Mouse (Mus musculus) bone marrow macrophage, adult 2 months (primary cell): ENCODE measurements around the gene Irgq. TPM values are rescaled to one million over a fixed set of nuclear protein-coding genes. Genes with fewer than 3 reads are reported as not detected.
A peak's percentile ranks its signal among the peaks of the same experiment; 100 is the strongest.

Source experiments
- H3K27ac ChIP-seq: 2 replicates; pipeline ENCODE4 v1.5.1; 2012; ENCODE audit warnings: low read depth, low read length; ENCODE audit not compliant: insufficient read depth
- H3K4me1 ChIP-seq: 2 replicates; pipeline ENCODE4 v1.6.1; 2012; ENCODE audit warnings: low read length; ENCODE audit not compliant: control insufficient read depth, insufficient read depth
- H3K4me3 ChIP-seq: 2 replicates; pipeline ENCODE4 v1.5.1; 2012; ENCODE audit warnings: mild to moderate bottlenecking, low read length, moderate library complexity; ENCODE audit not compliant: insufficient read depth
- CTCF ChIP-seq: IDR thresholded peaks from 2 replicates; pipeline ENCODE4 v1.5.1; 2012; ENCODE audit warnings: low read depth, mild to moderate bottlenecking, low read length, moderate library complexity
- POLR2A ChIP-seq: IDR thresholded peaks from 2 replicates; pipeline ENCODE4 v1.6.1; 2012; ENCODE audit warnings: mild to moderate bottlenecking, low read depth, low read length, borderline replicate concordance
- polyA plus RNA-seq: library from polyadenylated mRNA; stranded (reverse); fragments of >200 nt; gene quantifications from 2 replicates; pipeline ENCODE4 v1.2.4, GENCODE M21; 2012; ENCODE audit not compliant: missing spikeins, insufficient read depth, insufficient read length

Gene Irgq
- polyA plus RNA-seq, 1 experiment = 8.5 TPM

DNA sequence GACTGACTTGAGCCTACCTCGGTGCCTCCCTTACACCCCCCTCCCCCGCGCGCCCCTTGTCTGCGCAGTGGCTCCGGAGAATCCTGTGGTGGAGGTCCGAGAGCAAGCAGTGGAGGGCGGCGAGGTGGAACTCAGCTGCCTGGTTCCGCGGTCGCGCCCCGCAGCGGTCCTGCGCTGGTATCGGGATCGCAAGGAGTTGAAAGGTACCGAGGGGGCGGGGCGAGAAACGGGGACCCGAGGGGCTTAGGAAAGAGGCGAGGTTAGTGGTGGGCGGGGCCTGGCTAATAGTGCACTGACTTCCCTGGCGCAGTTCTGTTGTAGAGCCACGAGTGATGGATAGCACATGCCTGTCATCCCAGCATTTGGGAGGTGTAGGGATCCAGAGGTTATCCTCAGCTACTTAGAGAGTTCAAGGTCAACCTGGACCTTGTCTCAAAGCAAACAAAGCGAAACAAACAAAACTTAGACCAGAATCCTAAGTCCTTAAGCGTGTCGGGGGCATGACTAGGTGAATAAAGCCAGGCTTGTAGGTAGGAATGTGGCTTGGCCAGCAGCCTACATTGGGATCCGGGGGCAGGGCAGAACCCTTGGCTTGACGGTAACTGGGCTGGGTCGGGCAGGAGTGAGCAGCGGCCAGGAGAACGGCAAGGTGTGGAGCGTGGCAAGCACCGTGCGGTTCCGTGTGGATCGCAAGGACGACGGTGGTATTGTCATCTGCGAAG lies 30.5 kb upstream of the Irgq start:
- TF ChIP-seq POLR2A (no peak), CTCF (no peak)
- H3K4me3 ChIP-seq = no peak overlapping the region
- no peaks in the 10 kb centered on the region for H3K4me1 ChIP-seq
- no peak overlapping the region for H3K27ac ChIP-seq

DNA sequence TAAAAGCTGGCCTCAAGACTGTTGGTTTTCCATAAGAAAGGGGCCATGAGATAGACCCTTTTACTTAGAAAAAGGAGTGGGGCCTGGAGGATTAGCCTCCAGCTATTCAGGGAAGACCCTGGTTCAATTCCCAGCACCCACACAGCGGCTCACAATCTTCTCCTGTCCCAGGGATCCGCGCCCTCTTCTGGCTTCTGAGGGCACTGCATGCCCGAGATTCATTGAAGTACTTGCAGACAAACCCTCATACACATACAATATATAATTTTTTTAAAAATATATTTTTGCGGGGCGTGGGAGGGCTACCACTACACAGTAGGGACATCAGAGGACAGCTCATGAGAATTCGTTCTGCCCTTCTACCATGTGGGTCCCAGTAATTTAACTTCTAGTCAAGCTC lies 29.6 kb upstream of the Irgq start:
- Histone ChIP-seq H3K27ac (no peak overlapping the region), H3K4me3 (no peak overlapping the region), H3K4me1 (no peaks in the 10 kb centered on the region)
- TF ChIP-seq CTCF = no peak
- no peak for TF ChIP-seq POLR2A

DNA sequence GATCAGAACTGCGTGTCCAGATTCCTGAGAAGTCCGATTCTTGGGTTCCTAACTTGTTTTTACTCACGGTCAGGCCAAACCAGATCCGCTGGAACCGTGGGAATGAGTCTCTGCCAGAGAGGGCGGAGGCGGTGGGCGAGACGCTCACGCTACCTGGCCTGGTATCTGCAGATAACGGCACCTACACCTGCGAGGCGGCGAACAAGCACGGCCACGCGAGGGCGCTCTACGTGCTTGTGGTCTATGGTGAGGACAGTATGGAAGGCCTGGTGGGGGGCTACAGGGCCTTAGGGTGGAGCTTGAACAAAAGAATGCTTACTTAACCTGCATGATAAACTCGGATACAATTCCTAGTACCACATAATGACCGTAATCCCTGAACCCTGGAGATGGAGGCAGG lies 29.0 kb upstream of the Irgq start:
- Histone ChIP-seq H3K4me3 (no peak overlapping the region), H3K4me1 (no peaks in the 10 kb centered on the region), H3K27ac (no peak overlapping the region)
- TF ChIP-seq CTCF (peak; percentile 52; the same call in 1 of the 2 replicates), POLR2A (no peak)

- Histone ChIP-seq H3K4me1 (peaks cover 5% of the 10 kb centered on the region; the same call in 1 of the 2 replicates), H3K4me3 (no peak overlapping the region), H3K27ac (no peak overlapping the region)
- TF ChIP-seq CTCF = no peak
- TF ChIP-seq POLR2A = no peak
These were observed 26.5 kb upstream of the Irgq start for GRCm38 (mm10) chr7:24504004-24504403.

GRCm38 (mm10) chr7:24504868-24505267 lies 25.6 kb upstream of the Irgq start:
- Histone ChIP-seq H3K4me3 (no peak overlapping the region), H3K27ac (no peak overlapping the region), H3K4me1 (peaks cover 10% of the 10 kb centered on the region)
- TF ChIP-seq CTCF (no peak), POLR2A (no peak)

- Histone ChIP-seq H3K27ac (no peak overlapping the region), H3K4me1 (peaks cover 10% of the 10 kb centered on the region), H3K4me3 (no peak overlapping the region)
- no peak for TF ChIP-seq CTCF
- TF ChIP-seq POLR2A = no peak
These were observed 24.9 kb upstream of the Irgq start for GRCm38 (mm10) chr7:24505447-24506064.

DNA sequence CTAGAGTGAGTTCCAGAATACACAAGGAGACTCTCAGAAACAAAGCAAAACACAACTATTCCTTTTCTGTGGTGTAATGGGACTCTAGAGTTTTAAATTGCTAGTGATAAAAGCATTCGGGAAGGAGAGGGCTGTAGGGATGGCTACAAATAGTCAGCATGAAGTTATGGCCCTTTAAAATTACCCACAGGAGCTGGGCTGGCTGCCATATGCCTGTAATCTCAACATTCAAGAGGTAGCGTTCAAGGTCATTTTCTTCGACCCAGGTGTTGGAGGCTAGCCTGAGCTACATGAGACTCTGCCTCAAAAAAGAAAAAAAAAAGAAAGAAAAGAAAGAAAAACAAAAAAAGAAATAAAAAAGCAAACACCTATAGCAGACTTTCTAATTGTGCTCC lies 24.4 kb upstream of the Irgq start:
- peaks cover 10% of the 10 kb centered on the region for H3K4me1 ChIP-seq
- H3K27ac ChIP-seq = no peak overlapping the region
- no peak overlapping the region; the same call in 1 of the 2 replicates for H3K4me3 ChIP-seq
- TF ChIP-seq POLR2A (no peak), CTCF (no peak)

- peak overlapping the region; percentile 89 for H3K4me3 ChIP-seq
- H3K4me1 ChIP-seq = peaks cover 11% of the 10 kb centered on the region
- H3K27ac ChIP-seq = no peak overlapping the region
- TF ChIP-seq CTCF (no peak), POLR2A (no peak)
These were observed 24.0 kb upstream of the Irgq start for GRCm38 (mm10) chr7:24506476-24506837.

GRCm38 (mm10) chr7:24506838-24507725 lies 23.4 kb upstream of the Irgq start, which contains the start of gene Zfp428:
Gene Zfp428, plus strand, starts transcription at chr7:24507006.
- no peak for TF ChIP-seq CTCF
- no peak; the same call in 1 of the 2 replicates for TF ChIP-seq POLR2A
- peak within 1 kb of the TSS; percentile 70 for H3K27ac ChIP-seq
- peak within 1 kb of the TSS; percentile 89 for H3K4me3 ChIP-seq
- peaks cover 15% of the 10 kb centered on the region for H3K4me1 ChIP-seq
